Mouse (Mus musculus): ENCODE data around the gene Zfp266. TPM values are rescaled to one million over a fixed set of nuclear protein-coding genes. Genes with fewer than 3 reads are reported as not detected.
A peak's percentile ranks its signal among the peaks of the same experiment; 100 is the strongest.

Zfp266 gene
- polyA plus RNA-seq, 1 experiment from 2014 or later, result 114 TPM

DNA sequence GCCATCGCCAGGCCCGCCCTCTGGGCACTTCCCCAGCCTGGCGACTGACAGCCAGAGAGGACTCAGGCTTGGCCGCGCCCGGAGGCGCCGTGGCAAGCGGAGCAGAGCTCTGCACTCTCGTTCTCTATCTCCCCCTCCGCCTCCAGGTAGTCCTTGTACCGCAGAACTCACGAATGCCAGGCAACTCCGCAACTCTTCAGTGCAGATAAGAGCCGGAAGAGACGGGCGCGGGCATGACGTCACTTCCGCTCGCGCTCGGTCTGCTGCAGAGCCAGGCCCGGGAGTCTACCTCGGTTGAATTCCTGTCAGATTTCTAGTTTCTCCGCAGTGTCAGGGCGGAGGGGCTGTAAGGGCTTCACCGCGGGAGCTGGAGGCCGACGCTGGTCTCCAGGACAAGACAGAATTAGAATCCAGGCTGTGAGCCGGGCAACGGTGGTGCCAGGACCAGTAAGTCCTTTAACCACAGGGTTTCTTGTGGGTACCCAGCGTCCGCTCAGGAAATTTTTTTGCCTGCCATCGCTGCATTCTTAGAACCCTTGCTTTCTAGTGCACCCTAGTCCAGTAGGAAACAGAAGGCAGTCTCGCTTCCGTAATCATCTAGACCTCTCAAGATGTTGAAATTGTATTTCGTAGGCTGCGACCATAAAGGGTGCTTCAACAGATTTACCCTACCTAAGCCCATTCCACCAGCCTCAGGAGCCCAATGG lies 28.5 kb downstream of the Zfp266 start, which contains the start of gene Zfp426:
Gene Zfp426, minus strand, starts transcription at position 220 of the 707 bp plus-strand sequence.
- Histone ChIP-seq H3K36me3 (peaks cover 16% of the 10 kb centered on the region), H3K9ac (peak within 1 kb of the TSS; percentile 72), H3K4me2 (replicated peaks) (peak within 1 kb of the TSS; percentile 61), H3K27ac (replicated peaks) (peak within 1 kb of the TSS; percentile 96), H3K27me3 (no peaks in the 10 kb centered on the region), H3K9me3 (replicated peaks) (no peaks in the 10 kb centered on the region), H3K4me1 (peaks cover 27% of the 10 kb centered on the region), H3K4me3 (replicated peaks) (peak within 1 kb of the TSS; percentile 80)
- ATAC-seq (ENCODE audit: insufficient number of reproducible peaks, low FRiP score, low TSS enrichment, low read depth), result peak; percentile 90
- 1% methylated on average over 40 of the region's 40 CpGs for WGBS

DNA sequence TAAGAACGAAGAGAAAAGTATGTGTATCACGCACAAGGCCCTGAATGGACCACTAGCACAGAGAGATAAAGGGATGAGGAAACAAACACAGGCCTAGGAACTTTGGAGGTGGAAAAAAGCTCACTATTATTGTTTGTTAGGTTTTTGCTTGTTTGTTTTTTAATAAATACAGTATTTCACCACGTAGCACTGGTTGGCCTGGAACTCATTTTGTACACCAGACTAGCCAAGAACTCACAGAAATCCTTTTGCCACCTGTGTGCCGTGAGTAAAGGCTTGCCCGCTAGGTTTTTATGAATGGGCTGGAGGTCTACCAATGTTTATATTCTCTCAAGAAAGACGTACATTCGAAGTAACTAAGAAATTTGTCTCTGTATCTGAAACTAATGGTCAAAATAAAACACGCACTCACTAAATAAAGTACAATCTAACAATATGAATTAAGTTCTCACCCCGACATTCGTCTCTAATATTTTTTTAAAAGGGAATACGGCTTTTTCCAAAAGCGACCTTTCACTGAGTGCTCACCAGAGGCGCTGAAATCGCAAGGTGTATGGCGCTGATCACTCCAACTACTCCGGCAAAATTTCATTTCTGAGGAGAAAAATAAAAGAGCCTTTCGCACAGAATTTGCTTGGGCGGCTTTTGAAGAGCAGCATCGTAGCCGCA lies 29.2 kb downstream of the Zfp266 start:
- peak overlapping the region; percentile 72 for H3K9ac ChIP-seq

DNA sequence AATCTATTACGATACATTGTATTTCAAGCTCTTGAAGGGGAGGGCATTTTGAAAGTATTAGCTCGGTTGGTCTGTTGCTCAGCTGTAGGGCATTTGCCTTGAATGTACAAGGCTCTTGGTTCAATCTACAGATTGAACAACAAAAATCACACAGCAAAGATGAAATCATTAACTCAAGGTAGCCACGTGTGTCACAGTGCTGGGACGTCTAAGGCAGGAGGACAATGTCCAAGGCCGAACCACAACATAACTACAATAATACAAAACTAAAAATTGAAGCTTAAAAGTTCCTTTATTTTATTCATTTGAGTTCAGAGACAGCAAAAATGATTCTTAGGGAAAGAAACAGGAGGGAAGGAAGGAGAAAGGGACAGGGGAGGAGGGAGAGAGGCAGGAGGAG lies 31.7 kb downstream of the Zfp266 start:
- Histone ChIP-seq H3K9ac (no peak overlapping the region), H3K27ac (replicated peaks) (no peak overlapping the region), H3K4me2 (replicated peaks) (no peak overlapping the region), H3K4me3 (replicated peaks) (no peak overlapping the region), H3K27me3 (no peaks in the 10 kb centered on the region), H3K36me3 (peaks cover 23% of the 10 kb centered on the region), H3K4me1 (peaks cover 27% of the 10 kb centered on the region), H3K9me3 (replicated peaks) (no peaks in the 10 kb centered on the region)
- ATAC-seq (ENCODE audit: insufficient number of reproducible peaks, low FRiP score, low TSS enrichment, low read depth), result no peak
- 93% methylated on average over 5 of the region's 5 CpGs for WGBS

More for the DNA sequence above, 29.2 kb downstream of the Zfp266 start:
- H3K27me3 ChIP-seq, result no peaks in the 10 kb centered on the region
- peak overlapping the region; percentile 80 for H3K4me3 ChIP-seq (replicated peaks)
- H3K4me1 ChIP-seq, result peaks cover 27% of the 10 kb centered on the region
- peak overlapping the region; percentile 61 for H3K4me2 ChIP-seq (replicated peaks)
- H3K36me3 ChIP-seq, result peaks cover 10% of the 10 kb centered on the region; the same call in 1 of the 2 replicates
- 10% methylated on average over 20 of the region's 20 CpGs for WGBS
- peak overlapping the region; percentile 96 for H3K27ac ChIP-seq (replicated peaks)
- no peak for ATAC-seq (ENCODE audit: insufficient number of reproducible peaks, low FRiP score, low TSS enrichment, low read depth)
- no peaks in the 10 kb centered on the region for H3K9me3 ChIP-seq (replicated peaks)

DNA sequence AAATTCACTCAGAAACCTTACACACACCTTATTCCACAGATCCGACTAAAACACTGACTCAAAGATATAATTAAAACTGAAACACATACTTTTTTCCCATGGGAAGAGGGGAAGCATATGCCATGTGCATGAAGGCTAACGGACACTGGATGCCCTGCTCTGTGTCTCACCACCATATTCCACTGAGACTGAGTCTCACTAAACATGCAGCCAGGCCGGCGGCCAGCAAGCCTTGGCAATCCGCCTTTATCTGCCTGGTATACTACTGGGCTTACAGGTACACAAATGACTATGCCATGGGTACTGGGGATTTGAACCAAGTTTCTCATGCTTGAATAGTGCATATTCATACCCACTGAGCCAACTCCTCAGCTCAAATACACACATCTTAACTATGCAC lies 41.8 kb downstream of the Zfp266 start:
- no peaks in the 10 kb centered on the region for H3K4me1 ChIP-seq
- no peak overlapping the region for H3K4me3 ChIP-seq (replicated peaks)
- no peaks in the 10 kb centered on the region for H3K27me3 ChIP-seq
- H3K9ac ChIP-seq, result no peak overlapping the region
- no peak for ATAC-seq (ENCODE audit: insufficient number of reproducible peaks, low FRiP score, low TSS enrichment, low read depth)
- no peaks in the 10 kb centered on the region for H3K9me3 ChIP-seq (replicated peaks)
- 93% methylated on average over 5 of the region's 5 CpGs for WGBS
- H3K36me3 ChIP-seq, result peaks cover 55% of the 10 kb centered on the region
- H3K27ac ChIP-seq (replicated peaks), result no peak overlapping the region
- H3K4me2 ChIP-seq (replicated peaks), result no peak overlapping the region

DNA sequence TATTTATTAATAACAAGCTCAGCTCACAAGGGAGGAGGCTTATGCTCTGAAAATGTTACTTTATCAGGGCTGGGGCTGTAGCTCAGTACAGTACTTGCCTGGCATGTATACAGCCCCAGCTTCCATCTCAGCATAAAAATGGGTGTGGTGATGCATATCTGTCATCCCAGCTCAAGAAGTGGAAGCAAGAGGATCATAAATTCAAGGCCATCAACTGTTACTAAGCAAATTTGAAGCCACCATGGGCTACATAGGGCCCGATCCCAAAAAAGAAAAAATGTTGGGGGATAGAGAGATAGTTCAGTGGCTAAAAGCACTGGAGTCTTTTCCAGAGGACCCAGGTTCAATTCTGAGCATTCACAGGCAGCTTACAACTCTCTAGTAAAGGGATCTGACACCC lies 44.6 kb downstream of the Zfp266 start:
- Histone ChIP-seq H3K9me3 (replicated peaks) (no peaks in the 10 kb centered on the region), H3K9ac (no peak overlapping the region), H3K4me2 (replicated peaks) (no peak overlapping the region), H3K4me3 (replicated peaks) (no peak overlapping the region), H3K36me3 (peaks cover 64% of the 10 kb centered on the region), H3K27ac (replicated peaks) (no peak overlapping the region), H3K27me3 (no peaks in the 10 kb centered on the region), H3K4me1 (no peaks in the 10 kb centered on the region)
- 85% methylated on average over 1 of the region's 1 CpGs for WGBS
- ATAC-seq (ENCODE audit: insufficient number of reproducible peaks, low FRiP score, low TSS enrichment, low read depth), result no peak

DNA sequence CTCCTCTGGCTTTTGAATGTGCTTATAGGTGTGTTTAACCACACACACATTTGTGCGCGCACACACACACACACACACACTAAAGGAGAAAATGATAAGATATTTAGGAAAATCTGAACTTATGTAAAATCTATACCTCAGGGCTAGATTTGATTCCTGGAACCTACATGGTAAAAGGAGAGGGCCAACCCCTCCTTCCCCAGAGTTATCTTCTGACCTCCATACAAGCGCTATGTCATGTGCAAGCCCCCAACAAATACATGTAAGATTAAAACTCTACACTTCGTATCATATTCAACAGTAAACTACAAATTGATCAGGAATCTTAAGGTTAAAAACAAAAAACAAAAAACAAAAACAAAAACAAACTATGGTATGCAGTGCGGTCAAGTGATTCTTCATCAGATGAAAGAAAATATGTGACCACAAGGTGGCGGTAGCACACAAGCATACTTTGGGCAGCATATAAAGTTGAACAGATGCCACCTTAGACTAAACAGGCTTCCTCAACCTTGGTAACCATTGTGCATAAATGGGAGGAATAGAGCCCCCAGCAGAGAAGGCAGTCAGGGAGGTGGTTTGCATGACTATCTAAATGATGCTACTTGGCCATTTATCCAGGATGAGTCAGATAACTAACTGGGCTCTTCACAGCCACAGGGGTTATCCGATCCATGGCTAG lies 54.3 kb downstream of the Zfp266 start:
- ATAC-seq (ENCODE audit: insufficient number of reproducible peaks, low FRiP score, low TSS enrichment, low read depth), result no peak
- H3K36me3 ChIP-seq, result peaks cover 33% of the 10 kb centered on the region
- 56% methylated on average over 7 of the region's 7 CpGs for WGBS

DNA sequence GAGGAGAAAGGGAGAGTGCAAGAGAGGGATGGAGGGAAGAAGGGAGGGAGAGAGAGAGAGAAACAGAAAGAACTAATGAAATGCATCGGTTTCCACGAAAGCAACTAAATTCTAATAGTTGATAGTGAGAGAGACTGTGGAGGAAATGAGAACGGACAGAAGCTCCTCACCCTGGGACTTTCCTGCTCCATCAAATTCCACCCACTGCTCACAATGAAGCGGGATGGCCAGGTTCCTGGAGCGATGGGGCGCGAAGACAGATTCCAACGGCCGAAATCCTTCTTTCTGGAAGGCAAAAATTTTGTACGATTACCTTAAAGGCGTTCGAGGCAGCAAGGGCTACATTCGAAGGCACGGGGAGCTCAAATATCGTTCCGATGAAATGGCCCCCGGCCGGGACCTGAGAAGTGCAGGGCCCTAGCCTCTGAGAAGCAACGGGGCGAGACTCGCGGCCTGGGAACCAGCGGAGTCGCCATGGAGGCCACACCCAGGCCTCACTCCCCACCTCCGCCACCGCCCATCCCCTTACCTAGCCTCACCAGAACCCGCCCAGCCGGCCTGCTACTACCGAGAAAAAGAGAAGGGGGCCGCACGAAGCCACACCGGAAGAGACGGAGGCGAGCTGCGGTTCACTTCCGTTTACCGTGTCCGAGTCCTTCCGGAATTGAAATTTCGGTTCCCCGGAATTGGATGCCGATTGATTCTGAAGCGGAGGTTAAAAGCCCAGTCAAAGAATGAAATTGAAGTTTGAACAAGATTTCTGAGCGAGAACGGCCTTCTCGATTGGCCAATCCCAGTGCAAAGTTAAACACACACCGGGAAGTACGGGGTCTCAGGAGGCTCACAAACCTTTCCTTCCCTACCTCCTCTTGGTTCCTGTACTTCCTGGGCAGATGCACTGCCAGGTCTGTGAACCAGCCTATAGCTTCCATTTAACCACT lies 61.6 kb downstream of the Zfp266 start, which contains the start of gene Zfp26:
Gene Zfp26, minus strand, starts transcription at position 786 of the 941 bp plus-strand sequence.
- peak within 1 kb of the TSS; percentile 68 for H3K4me2 ChIP-seq (replicated peaks)
- H3K27ac ChIP-seq (replicated peaks), result peak within 1 kb of the TSS; percentile 92
- H3K36me3 ChIP-seq, result peaks cover 24% of the 10 kb centered on the region
- H3K4me1 ChIP-seq, result peaks cover 14% of the 10 kb centered on the region
- under 1% methylated on average over 48 of the region's 48 CpGs for WGBS
- H3K9ac ChIP-seq, result peak within 1 kb of the TSS; percentile 77
- peak; percentile 87 for ATAC-seq (ENCODE audit: insufficient number of reproducible peaks, low FRiP score, low TSS enrichment, low read depth)
- no peaks in the 10 kb centered on the region for H3K9me3 ChIP-seq (replicated peaks)
- no peaks in the 10 kb centered on the region for H3K27me3 ChIP-seq
- peak within 1 kb of the TSS; percentile 87 for H3K4me3 ChIP-seq (replicated peaks)

More for the DNA sequence above, 54.3 kb downstream of the Zfp266 start:
- Histone ChIP-seq H3K9me3 (replicated peaks) (peaks cover 12% of the 10 kb centered on the region; the same call in 1 of the 2 replicates), H3K4me3 (replicated peaks) (no peak overlapping the region), H3K27me3 (no peaks in the 10 kb centered on the region), H3K27ac (replicated peaks) (no peak overlapping the region), H3K4me1 (no peaks in the 10 kb centered on the region), H3K9ac (no peak overlapping the region), H3K4me2 (replicated peaks) (no peak overlapping the region)

DNA sequence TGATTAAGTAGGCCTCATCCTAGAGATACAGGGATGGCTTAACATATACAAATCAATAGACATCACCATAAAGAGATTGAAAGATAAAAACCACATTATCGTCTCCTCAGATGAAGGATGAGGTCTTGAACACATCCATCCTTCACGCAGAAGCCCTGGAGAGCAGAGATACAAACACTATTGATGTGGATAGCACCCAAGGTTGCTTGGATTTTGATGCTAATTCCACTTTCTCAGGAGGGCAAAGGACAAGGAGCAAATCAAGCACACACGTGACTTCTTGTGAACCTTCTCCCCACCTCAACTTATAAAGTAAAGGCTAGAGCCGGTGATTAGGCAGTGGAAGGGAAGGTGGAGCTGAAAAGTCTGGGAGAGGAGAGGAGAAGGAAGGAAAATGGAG lies 67.6 kb downstream of the Zfp266 start:
- peaks cover 8% of the 10 kb centered on the region for H3K4me1 ChIP-seq
- 90% methylated on average over 4 of the region's 4 CpGs for WGBS
- no peaks in the 10 kb centered on the region for H3K27me3 ChIP-seq
- no peak overlapping the region for H3K9ac ChIP-seq
- no peak overlapping the region for H3K4me3 ChIP-seq (replicated peaks)
- no peak overlapping the region for H3K4me2 ChIP-seq (replicated peaks)
- H3K27ac ChIP-seq (replicated peaks), result no peak overlapping the region
- H3K9me3 ChIP-seq (replicated peaks), result no peaks in the 10 kb centered on the region
- H3K36me3 ChIP-seq, result peaks cover 48% of the 10 kb centered on the region
- ATAC-seq (ENCODE audit: insufficient number of reproducible peaks, low FRiP score, low TSS enrichment, low read depth), result no peak

DNA sequence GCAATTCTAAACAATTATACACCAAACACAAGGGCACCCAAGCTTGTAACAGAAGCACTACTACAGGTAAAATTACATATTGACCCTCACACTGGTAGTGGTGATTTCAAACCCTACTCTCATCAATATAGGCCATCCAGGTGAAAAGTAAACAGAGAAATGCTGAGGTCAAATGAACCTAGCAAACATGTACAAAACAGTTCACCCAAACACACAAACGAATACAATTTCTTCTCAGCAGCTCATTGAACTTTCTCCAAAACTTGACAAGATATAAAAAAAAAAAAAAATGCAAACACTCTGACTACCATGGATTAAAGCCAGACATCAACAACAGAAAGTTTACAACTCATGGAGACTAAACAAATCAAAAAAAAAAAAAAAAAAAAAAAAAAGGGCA lies 69.7 kb downstream of the Zfp266 start:
- Histone ChIP-seq H3K4me1 (no peaks in the 10 kb centered on the region), H3K4me2 (replicated peaks) (no peak overlapping the region), H3K9ac (no peak overlapping the region), H3K9me3 (replicated peaks) (no peaks in the 10 kb centered on the region), H3K27me3 (no peaks in the 10 kb centered on the region), H3K36me3 (peaks cover 49% of the 10 kb centered on the region), H3K27ac (replicated peaks) (no peak overlapping the region), H3K4me3 (replicated peaks) (no peak overlapping the region)
- ATAC-seq (ENCODE audit: insufficient number of reproducible peaks, low FRiP score, low TSS enrichment, low read depth), result no peak
- WGBS, result 100% methylated on average over 1 of the region's 1 CpGs

All from embryonic facial prominence, embryonic 15.5 days (tissue).